Mouse (Mus musculus) layer of hippocampus, adult 9-11 months (tissue): ENCODE measurements around the gene Selenoh.
"Not testable (repeated sequence)": the region's sequence is repeated elsewhere in the genome, so short reads cannot be mapped to it uniquely, and the experiment has no call there.

Experiments used
- DNase-seq: peaks from one replicate; pipeline ENCODE4 v3.0.0; 2022

The Selenoh gene

GRCm38 (mm10) chr2:84670569-84670933 lies at the start of gene Selenoh:
TSS of gene Selenoh (minus strand) at chr2:84670770.
- DNase-seq, result peak; percentile 89

GRCm38 (mm10) chr2:84717357-84717756 lies 46.8 kb upstream of the Selenoh start:
- no peak for DNase-seq

GRCm38 (mm10) chr2:84716423-84717355 lies 46.1 kb upstream of the Selenoh start:
- no peak for DNase-seq

- peak; percentile 97 for DNase-seq
These were observed 45.2 kb upstream of the Selenoh start for GRCm38 (mm10) chr2:84715562-84716361.

GRCm38 (mm10) chr2:84714811-84715561 lies 44.4 kb upstream of the Selenoh start, which contains the start of gene Zdhhc5:
TSS of gene Zdhhc5 (minus strand) at chr2:84715180.
- DNase-seq, result peak; percentile 99

GRCm38 (mm10) chr2:84714422-84714810 lies 43.8 kb upstream of the Selenoh start:
- no peak for DNase-seq

- no peak for DNase-seq
These were observed 41.3 kb upstream of the Selenoh start for GRCm38 (mm10) chr2:84711898-84712297.

GRCm38 (mm10) chr2:84707523-84707922 lies 37.0 kb upstream of the Selenoh start:
- DNase-seq, result no peak

- no peak for DNase-seq
These were observed 34.7 kb upstream of the Selenoh start for GRCm38 (mm10) chr2:84705295-84705694.

GRCm38 (mm10) chr2:84704329-84704728 lies 33.8 kb upstream of the Selenoh start:
- no peak for DNase-seq

- no peak for DNase-seq
These were observed 32.9 kb upstream of the Selenoh start for GRCm38 (mm10) chr2:84703497-84703896.

- no peak for DNase-seq
These were observed 24.6 kb upstream of the Selenoh start for GRCm38 (mm10) chr2:84695007-84695695.

- DNase-seq, result no peak
These were observed 19.5 kb upstream of the Selenoh start for GRCm38 (mm10) chr2:84690050-84690449.

- no peak for DNase-seq
These were observed 17.7 kb upstream of the Selenoh start for GRCm38 (mm10) chr2:84688080-84688844.

GRCm38 (mm10) chr2:84682605-84683183 lies 12.1 kb upstream of the Selenoh start:
- DNase-seq, result no peak

- no peak for DNase-seq
These were observed 8.4 kb upstream of the Selenoh start, which contains the start of gene Tmx2 for GRCm38 (mm10) chr2:84679016-84679415. TSS of gene Tmx2 (minus strand) at chr2:84679140.

- DNase-seq, result peak; percentile 99
These were observed 7.7 kb upstream of the Selenoh start, which contains the start of the genes Gm28635 and Med19 for GRCm38 (mm10) chr2:84677968-84678880. TSS of gene Gm28635 (minus strand) at chr2:84678041. TSS of gene Med19 (plus strand) at chr2:84678402.

GRCm38 (mm10) chr2:84677270-84677967 lies 6.8 kb upstream of the Selenoh start:
- no peak for DNase-seq

- not testable (repeated sequence) for DNase-seq
These were observed 965 bp upstream of the Selenoh start for GRCm38 (mm10) chr2:84671535-84671934.
